Mouse (Mus musculus) hindbrain, embryonic 16.5 days (tissue): ENCODE data around the gene Ttll11. TPM values are rescaled to one million over a fixed set of nuclear protein-coding genes. Genes with fewer than 3 reads are reported as not detected.

Source experiments
- ATAC-seq: fragments of 200-750 bp; cut with Nextera tagmentation; 2 replicates; pipeline ENCODE4 v1.8.0; 2017; ENCODE audit warnings: moderate TSS enrichment, moderate library complexity
- H3K27ac ChIP-seq: fragments of 300-500 bp; sonication (generic); 2 replicates; pipeline ENCODE4 v1.5.1; 2014; ENCODE audit warnings: low read depth, mild to moderate bottlenecking, control low read depth, low read length, moderate library complexity
- H3K27me3 ChIP-seq: fragments of 300-500 bp; sonication (generic); replicated peaks from 2 replicates; pipeline ENCODE4 v1.6.1; 2014; ENCODE audit warnings: low read length; ENCODE audit not compliant: control insufficient read depth, insufficient read depth
- H3K36me3 ChIP-seq: fragments of 300-500 bp; sonication (generic); 2 replicates; pipeline ENCODE4 v1.6.1; 2014; ENCODE audit warnings: mild to moderate bottlenecking, low read length, moderate library complexity, mixed read lengths; ENCODE audit not compliant: control insufficient read depth, insufficient read depth
- H3K4me1 ChIP-seq: fragments of 300-500 bp; sonication (generic); 2 replicates; pipeline ENCODE4 v1.6.1; 2014; ENCODE audit warnings: low read depth, low read length; ENCODE audit not compliant: control insufficient read depth, insufficient read depth
- H3K4me2 ChIP-seq: fragments of 300-500 bp; sonication (generic); 2 replicates; pipeline ENCODE4 v1.6.1; 2014; ENCODE audit warnings: mild to moderate bottlenecking, low read length, control low read depth, moderate library complexity
- H3K4me3 ChIP-seq: fragments of 300-500 bp; sonication (generic); 2 replicates; pipeline ENCODE4 v1.5.1; 2014; ENCODE audit warnings: mild to moderate bottlenecking, low read length, control low read depth, moderate library complexity
- H3K9ac ChIP-seq: fragments of 300-500 bp; sonication (generic); 2 replicates; pipeline ENCODE4 v1.6.1; 2014; ENCODE audit warnings: low read depth, mild to moderate bottlenecking, control low read depth, low read length, moderate library complexity
- H3K9me3 ChIP-seq: fragments of 300-500 bp; sonication (generic); 2 replicates; pipeline ENCODE4 v1.6.1; 2014; ENCODE audit warnings: mild to moderate bottlenecking, low read length, moderate library complexity; ENCODE audit not compliant: control insufficient read depth
- WGBS: fragments of 180-500 bp; shearing (Covaris S2); extraction: QIAGEN DNeasy Blood & Tissue Kit; methylation state at CpG from one replicate; pipeline ENCODE4 v1.1.7; 2014; 5-methylcytosine and 5-hydroxymethylcytosine counted together
- polyA plus RNA-seq: library from polyadenylated mRNA; unstranded; fragments of >200 nt; fragmentation: Nextera tagmentation; extraction: Ambion mirVana; gene quantifications from 2 replicates; pipeline ENCODE4 v1.2.1, GENCODE M21; 2015

Gene Ttll11
- polyA plus RNA-seq, 1 experiment from 2014 or later = 2.6 TPM

GRCm38 (mm10) chr2:35769398-35769797, 210.3 kb downstream of the Ttll11 start:
- Histone ChIP-seq H3K9me3 (no peaks in the 10 kb centered on the region), H3K36me3 (no peaks in the 10 kb centered on the region)
- 87% methylated on average over 12 of the region's 12 CpGs for WGBS

DNA sequence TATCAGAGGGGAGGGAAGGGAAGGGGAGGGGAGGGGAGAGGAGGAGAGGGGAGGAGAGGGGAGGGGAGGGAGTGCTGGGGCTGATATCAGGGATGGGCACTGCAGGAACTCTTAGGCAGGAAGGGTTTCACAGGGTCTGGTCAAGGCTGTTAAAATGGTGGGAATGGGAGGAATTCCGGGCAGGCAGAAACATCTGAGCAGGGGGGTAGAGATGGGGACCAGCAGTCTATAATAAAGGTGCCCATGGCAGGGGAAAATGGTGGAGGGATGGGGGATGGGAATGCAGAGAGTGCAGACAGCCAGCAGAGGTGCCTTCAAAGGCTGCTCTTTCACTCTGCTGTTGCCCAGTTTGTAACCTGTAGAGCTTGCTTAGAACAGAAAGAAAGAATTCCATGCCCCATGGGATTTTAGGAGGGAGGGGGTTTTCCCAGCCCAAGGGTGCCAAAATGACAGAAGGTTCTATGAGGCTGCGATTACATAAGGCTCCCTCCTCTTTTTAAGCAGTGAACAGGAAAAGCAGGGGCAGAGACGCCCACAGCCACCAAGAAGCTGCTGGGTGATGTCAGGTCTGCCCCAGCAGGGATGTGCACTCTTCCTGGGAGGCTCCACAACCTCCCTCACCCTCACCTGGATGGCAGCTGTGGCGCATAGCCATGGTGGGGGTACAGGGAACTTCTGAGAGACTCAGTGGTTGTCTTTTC, 211.0 kb downstream of the Ttll11 start:
- 51% methylated on average over 4 of the region's 4 CpGs for WGBS
- ATAC-seq = no peak
- Histone ChIP-seq H3K4me3 (no peak overlapping the region), H3K9me3 (no peaks in the 10 kb centered on the region), H3K27me3 (no peaks in the 10 kb centered on the region), H3K4me2 (no peak overlapping the region), H3K4me1 (peaks cover 2% of the 10 kb centered on the region; the same call in 1 of the 2 replicates), H3K9ac (no peak overlapping the region), H3K27ac (no peak overlapping the region), H3K36me3 (no peaks in the 10 kb centered on the region)

More at GRCm38 (mm10) chr2:35769398-35769797, 210.3 kb downstream of the Ttll11 start:
- Histone ChIP-seq H3K27me3 (no peaks in the 10 kb centered on the region), H3K9ac (no peak overlapping the region), H3K4me2 (no peak overlapping the region), H3K4me1 (peaks cover 2% of the 10 kb centered on the region; the same call in 1 of the 2 replicates), H3K27ac (no peak overlapping the region), H3K4me3 (no peak overlapping the region)
- ATAC-seq = no peak

DNA sequence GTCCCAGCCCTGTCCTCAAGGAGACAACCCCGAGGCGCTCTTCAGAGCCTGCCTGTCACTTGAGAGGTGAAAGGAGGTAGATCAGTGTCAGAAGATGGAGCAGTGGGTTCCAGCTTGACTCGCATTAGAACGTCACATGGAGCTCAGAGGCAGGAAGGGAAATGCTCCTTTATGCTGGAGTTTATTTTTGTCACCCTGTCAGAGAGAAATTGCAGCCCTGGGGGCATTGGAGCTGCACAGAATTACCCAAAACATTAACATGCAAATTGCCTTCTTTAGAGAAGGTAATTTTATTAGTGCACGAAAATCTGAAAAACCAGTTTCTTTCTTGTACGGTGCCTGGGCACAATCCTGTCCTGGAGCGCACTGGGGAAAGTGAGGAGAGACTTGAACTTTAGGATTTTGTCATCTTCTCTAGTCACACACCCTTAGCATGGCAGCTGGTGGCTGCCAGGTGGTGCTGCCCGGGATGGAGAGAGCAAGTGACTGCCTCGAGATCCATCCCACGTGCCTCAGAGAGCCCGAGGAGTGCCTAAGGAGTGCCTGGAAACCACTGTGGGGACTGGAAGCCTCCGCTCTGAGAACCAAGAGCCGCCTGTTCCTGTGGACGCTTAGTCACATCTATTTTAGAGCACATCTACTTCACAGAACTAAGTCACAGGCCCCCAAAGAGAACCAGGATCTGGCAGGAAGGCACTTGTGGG, 211.7 kb downstream of the Ttll11 start:
- Histone ChIP-seq H3K4me3 (no peak overlapping the region), H3K36me3 (no peaks in the 10 kb centered on the region), H3K4me2 (no peak overlapping the region), H3K27ac (no peak overlapping the region), H3K4me1 (peaks cover 2% of the 10 kb centered on the region; the same call in 1 of the 2 replicates), H3K9me3 (no peaks in the 10 kb centered on the region), H3K27me3 (no peaks in the 10 kb centered on the region), H3K9ac (no peak overlapping the region)
- peak; percentile 48 for ATAC-seq
- WGBS = 32% methylated on average over 14 of the region's 14 CpGs

GRCm38 (mm10) chr2:35764328-35764727, 215.4 kb downstream of the Ttll11 start:
- Histone ChIP-seq H3K36me3 (no peaks in the 10 kb centered on the region), H3K9me3 (no peaks in the 10 kb centered on the region), H3K4me2 (no peak overlapping the region), H3K4me1 (peaks cover 6% of the 10 kb centered on the region; the same call in 1 of the 2 replicates), H3K4me3 (no peak overlapping the region), H3K27me3 (no peaks in the 10 kb centered on the region), H3K9ac (no peak overlapping the region), H3K27ac (no peak overlapping the region)
- ATAC-seq = no peak
- WGBS = 77% methylated on average over 8 of the region's 8 CpGs

- ATAC-seq = no peak
- 88% methylated on average over 7 of the region's 7 CpGs for WGBS
- peaks cover 6% of the 10 kb centered on the region; the same call in 1 of the 2 replicates for H3K4me1 ChIP-seq
- H3K27ac ChIP-seq = no peak overlapping the region
- no peaks in the 10 kb centered on the region for H3K36me3 ChIP-seq
- no peak overlapping the region for H3K4me2 ChIP-seq
- no peak overlapping the region for H3K9ac ChIP-seq
- H3K27me3 ChIP-seq = no peaks in the 10 kb centered on the region
- no peaks in the 10 kb centered on the region for H3K9me3 ChIP-seq
- H3K4me3 ChIP-seq = no peak overlapping the region
Observed at GRCm38 (mm10) chr2:35763818-35764217, 215.9 kb downstream of the Ttll11 start.

GRCm38 (mm10) chr2:35761458-35761857, 218.3 kb downstream of the Ttll11 start:
- ATAC-seq = no peak
- H3K27me3 ChIP-seq = no peaks in the 10 kb centered on the region
- H3K27ac ChIP-seq = no peak overlapping the region
- no peak overlapping the region for H3K9ac ChIP-seq
- H3K4me1 ChIP-seq = peaks cover 4% of the 10 kb centered on the region; the same call in 1 of the 2 replicates
- no peak overlapping the region for H3K4me3 ChIP-seq
- no peak overlapping the region for H3K4me2 ChIP-seq
- no peaks in the 10 kb centered on the region for H3K9me3 ChIP-seq
- H3K36me3 ChIP-seq = no peaks in the 10 kb centered on the region
- 85% methylated on average over 5 of the region's 5 CpGs for WGBS

- Histone ChIP-seq H3K27ac (no peak overlapping the region), H3K4me2 (no peak overlapping the region), H3K4me1 (peaks cover 4% of the 10 kb centered on the region; the same call in 1 of the 2 replicates), H3K4me3 (no peak overlapping the region), H3K9ac (no peak overlapping the region), H3K27me3 (no peaks in the 10 kb centered on the region), H3K36me3 (no peaks in the 10 kb centered on the region), H3K9me3 (no peaks in the 10 kb centered on the region)
- peak; percentile 54; the same call in 1 of the 2 replicates for ATAC-seq
Observed at GRCm38 (mm10) chr2:35760867-35761266, 218.8 kb downstream of the Ttll11 start.

- Histone ChIP-seq H3K4me2 (no peak overlapping the region), H3K4me3 (no peak overlapping the region), H3K4me1 (peaks cover 4% of the 10 kb centered on the region; the same call in 1 of the 2 replicates), H3K27ac (0 out of 2 replicates have a peak overlapping the region, but pooled peaks have one; percentile 17), H3K36me3 (no peaks in the 10 kb centered on the region), H3K27me3 (no peaks in the 10 kb centered on the region), H3K9ac (no peak overlapping the region), H3K9me3 (no peaks in the 10 kb centered on the region)
- WGBS = 57% methylated on average over 8 of the region's 8 CpGs
- no peak for ATAC-seq
Observed at GRCm38 (mm10) chr2:35760352-35760751, 219.4 kb downstream of the Ttll11 start.

GRCm38 (mm10) chr2:35756467-35756866, 223.2 kb downstream of the Ttll11 start:
- no peak for ATAC-seq
- Histone ChIP-seq H3K4me3 (no peak overlapping the region), H3K9me3 (no peaks in the 10 kb centered on the region), H3K27ac (no peak overlapping the region), H3K4me1 (peaks cover 4% of the 10 kb centered on the region; the same call in 1 of the 2 replicates), H3K4me2 (no peak overlapping the region), H3K27me3 (no peaks in the 10 kb centered on the region), H3K36me3 (no peaks in the 10 kb centered on the region), H3K9ac (no peak overlapping the region)
- 76% methylated on average over 7 of the region's 7 CpGs for WGBS
